Mouse (Mus musculus): Measurements from ENCODE around the gene Fah. TPM values are rescaled to one million over a fixed set of nuclear protein-coding genes. Genes with fewer than 3 reads are reported as not detected.

Gene Fah
- total RNA-seq, 1 experiment: 10.3 TPM

DNA sequence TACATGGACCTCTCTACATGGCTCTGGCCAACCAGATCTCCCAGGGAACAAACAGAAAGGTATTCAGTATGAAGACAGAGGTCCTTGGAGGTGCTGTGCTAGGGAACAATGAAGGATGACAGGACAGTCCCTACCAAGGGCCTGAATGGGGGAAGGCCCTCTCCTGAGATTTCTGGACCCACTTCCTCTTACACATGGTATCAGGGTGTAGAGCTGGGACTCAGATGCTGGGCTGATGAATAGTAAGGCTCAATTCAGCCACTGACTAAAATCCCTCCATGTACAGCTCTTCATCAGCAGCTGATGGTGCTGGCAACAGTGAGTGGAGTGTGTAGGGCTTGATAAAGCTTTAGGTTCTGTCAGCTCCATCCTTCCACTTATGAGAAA lies 11.6 kb downstream of the Fah start:
- no peak overlapping the region for H3K4me3 ChIP-seq (ENCODE audit: insufficient read depth in 1 of 2, low read depth in 1 of 2, low read length in 2 of 2, poor library complexity in 1 of 2, severe bottlenecking in 1 of 2)

DNA sequence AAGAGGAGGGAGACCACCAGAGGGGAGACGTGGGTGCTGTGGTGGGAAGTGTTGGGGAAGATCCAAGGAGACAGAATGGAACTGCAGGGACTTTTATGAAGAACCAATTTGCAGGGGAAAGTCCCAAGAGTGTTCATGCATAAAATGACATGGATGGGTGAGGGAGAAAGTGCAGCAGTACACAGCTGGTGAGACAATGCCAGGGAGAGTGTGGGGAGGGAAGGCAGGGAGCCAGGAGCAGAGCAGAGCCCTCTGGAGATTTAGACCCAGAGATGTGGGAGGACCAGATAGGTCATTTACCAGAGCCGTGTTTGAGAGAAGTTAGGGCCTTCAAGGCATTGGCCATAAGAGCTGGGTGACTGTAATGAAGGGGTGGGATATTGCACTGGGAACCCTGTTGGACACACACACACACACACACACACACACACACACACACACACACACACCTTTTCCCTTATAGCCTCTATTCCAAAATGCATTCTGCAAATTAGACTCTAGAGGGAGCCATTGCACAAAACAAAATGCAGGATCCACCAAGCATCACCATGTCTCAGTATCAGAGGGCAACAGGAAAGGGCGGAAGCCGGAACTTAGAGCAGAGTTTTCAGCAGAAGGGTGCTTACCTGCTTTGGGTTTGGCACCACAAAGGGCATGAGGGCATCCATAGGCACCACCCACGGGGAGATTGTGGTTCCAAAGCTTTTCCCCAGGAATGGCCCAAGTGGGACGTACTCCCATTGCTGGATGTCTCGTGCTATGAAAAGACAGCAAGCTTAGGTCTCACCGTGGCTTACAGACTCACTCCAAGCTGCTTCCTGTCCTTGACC lies 12.2 kb downstream of the Fah start:
- Histone ChIP-seq H3K36me3 (ENCODE audit: control insufficient read depth, insufficient read depth, low read length, poor library complexity, severe bottlenecking) (peaks cover 3% of the 10 kb centered on the region; the same call in 1 of the 2 replicates), H3K4me1 (ENCODE audit: control insufficient read depth in 2 of 2, insufficient read depth in 2 of 2, low read length in 2 of 2, poor library complexity in 1 of 2) (no peaks in the 10 kb centered on the region), H3K9me3 (ENCODE audit: control insufficient read depth, insufficient read depth, low read depth, low read length) (no peaks in the 10 kb centered on the region), H3K9ac (ENCODE audit: insufficient read depth, low read depth, low read length, poor library complexity, severe bottlenecking) (no peak overlapping the region), H3K4me3 (ENCODE audit: insufficient read depth in 1 of 2, low read depth in 1 of 2, low read length in 2 of 2, poor library complexity in 1 of 2, severe bottlenecking in 1 of 2) (no peak overlapping the region), H3K27ac (ENCODE audit: insufficient read depth, low read depth, low read length, poor library complexity, severe bottlenecking) (no peak overlapping the region)
- peak; percentile 53; the same call in 1 of the 2 replicates for TF ChIP-seq ZC3H11A (IDR thresholded peaks at IDR 0.05; ENCODE audit: borderline replicate concordance, low read depth, low read length)
- no peak for TF ChIP-seq MAFK (IDR thresholded peaks at IDR 0.05; ENCODE audit: insufficient read depth, low read depth, low read length)
- no peak for TF ChIP-seq ZNF384 (IDR thresholded peaks at IDR 0.05; ENCODE audit: low read depth, low read length)
- DNase-seq (ENCODE audit: low read depth, low spot score): peak; percentile 47
- in situ Hi-C loops (cut with MboI; ENCODE audit: low sequenced_read_pairs in 2 of 2, unreplicated experiment in 2 of 2): no loop called here

More for the DNA sequence above, 11.6 kb downstream of the Fah start:
- TF ChIP-seq CHD2 (IDR thresholded peaks at IDR 0.05; ENCODE audit: low read depth, low read length): no peak
- Histone ChIP-seq H3K27ac (ENCODE audit: insufficient read depth, low read depth, low read length, poor library complexity, severe bottlenecking) (no peak overlapping the region), H3K9me3 (ENCODE audit: control insufficient read depth, insufficient read depth, low read depth, low read length) (no peaks in the 10 kb centered on the region), H3K9ac (ENCODE audit: insufficient read depth, low read depth, low read length, poor library complexity, severe bottlenecking) (no peak overlapping the region), H3K4me1 (ENCODE audit: control insufficient read depth in 2 of 2, insufficient read depth in 2 of 2, low read length in 2 of 2, poor library complexity in 1 of 2) (no peaks in the 10 kb centered on the region), H3K36me3 (ENCODE audit: control insufficient read depth, insufficient read depth, low read length, poor library complexity, severe bottlenecking) (peaks cover 3% of the 10 kb centered on the region; the same call in 1 of the 2 replicates)
- DNase-seq (ENCODE audit: low read depth, low spot score): no peak
- in situ Hi-C loops (cut with MboI; ENCODE audit: low sequenced_read_pairs in 2 of 2, unreplicated experiment in 2 of 2): no loop called here

DNA sequence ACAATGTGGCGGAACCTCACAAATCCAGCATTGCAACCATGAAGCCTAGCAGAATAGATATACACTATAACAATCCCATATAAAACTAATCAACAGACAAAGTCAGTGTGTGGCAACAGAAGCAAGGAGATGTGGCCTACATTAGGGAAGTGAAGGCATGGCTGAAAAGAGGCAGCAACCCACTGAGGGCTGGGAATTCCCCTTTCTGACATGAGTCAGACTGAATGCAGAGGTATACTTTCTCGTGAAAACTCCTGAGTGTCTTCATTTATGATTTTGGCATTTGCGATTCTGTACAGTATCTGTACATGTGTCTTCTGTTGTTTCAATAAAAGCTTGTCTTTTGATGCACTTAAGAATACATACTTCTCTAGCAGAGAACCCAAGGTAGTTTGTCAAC lies 15.2 kb downstream of the Fah start:
- in situ Hi-C loops (cut with MboI; ENCODE audit: low sequenced_read_pairs in 2 of 2, unreplicated experiment in 2 of 2): no loop called here
- no peak overlapping the region for H3K4me3 ChIP-seq (ENCODE audit: insufficient read depth in 1 of 2, low read depth in 1 of 2, low read length in 2 of 2, poor library complexity in 1 of 2, severe bottlenecking in 1 of 2)
- H3K9ac ChIP-seq (ENCODE audit: insufficient read depth, low read depth, low read length, poor library complexity, severe bottlenecking): no peak overlapping the region
- TF ChIP-seq ZNF384 (IDR thresholded peaks at IDR 0.05; ENCODE audit: low read depth, low read length) (no peak), HCFC1 (IDR thresholded peaks at IDR 0.05; ENCODE audit: borderline replicate concordance, insufficient read depth, low read length) (no peak), MAFK (IDR thresholded peaks at IDR 0.05; ENCODE audit: insufficient read depth, low read depth, low read length) (no peak), ZC3H11A (IDR thresholded peaks at IDR 0.05; ENCODE audit: borderline replicate concordance, low read depth, low read length) (no peak)
- H3K27ac ChIP-seq (ENCODE audit: insufficient read depth, low read depth, low read length, poor library complexity, severe bottlenecking): no peak overlapping the region
- H3K36me3 ChIP-seq (ENCODE audit: control insufficient read depth, insufficient read depth, low read length, poor library complexity, severe bottlenecking): peaks cover 3% of the 10 kb centered on the region; the same call in 1 of the 2 replicates
- no peaks in the 10 kb centered on the region for H3K9me3 ChIP-seq (ENCODE audit: control insufficient read depth, insufficient read depth, low read depth, low read length)
- DNase-seq (ENCODE audit: low read depth, low spot score): no peak
- H3K4me1 ChIP-seq (ENCODE audit: control insufficient read depth in 2 of 2, insufficient read depth in 2 of 2, low read length in 2 of 2, poor library complexity in 1 of 2): no peaks in the 10 kb centered on the region

DNA sequence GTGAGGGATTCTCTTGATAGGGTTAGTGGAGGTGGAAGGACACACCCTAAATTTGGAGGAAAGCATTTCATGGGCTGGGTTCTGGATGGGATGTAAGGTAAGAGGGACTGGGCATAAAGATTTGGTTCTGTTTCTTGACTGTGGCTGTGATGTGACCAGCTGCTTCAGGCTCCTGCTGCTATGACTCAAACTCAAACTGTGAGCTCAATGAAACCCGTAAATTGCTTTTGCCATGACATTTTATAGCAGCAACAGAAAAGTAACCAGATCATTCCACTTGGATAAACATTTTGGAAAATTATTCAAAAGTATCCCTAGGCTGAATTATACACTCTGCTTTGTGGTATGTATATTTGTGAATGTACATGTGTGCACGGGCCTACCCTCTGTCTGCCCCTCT lies 15.9 kb downstream of the Fah start:
- H3K4me3 ChIP-seq (ENCODE audit: insufficient read depth in 1 of 2, low read depth in 1 of 2, low read length in 2 of 2, poor library complexity in 1 of 2, severe bottlenecking in 1 of 2): no peak overlapping the region
- H3K27ac ChIP-seq (ENCODE audit: insufficient read depth, low read depth, low read length, poor library complexity, severe bottlenecking): no peak overlapping the region
- in situ Hi-C loops (cut with MboI; ENCODE audit: low sequenced_read_pairs in 2 of 2, unreplicated experiment in 2 of 2): no loop called here
- no peak for DNase-seq (ENCODE audit: low read depth, low spot score)
- no peaks in the 10 kb centered on the region for H3K9me3 ChIP-seq (ENCODE audit: control insufficient read depth, insufficient read depth, low read depth, low read length)
- no peaks in the 10 kb centered on the region for H3K4me1 ChIP-seq (ENCODE audit: control insufficient read depth in 2 of 2, insufficient read depth in 2 of 2, low read length in 2 of 2, poor library complexity in 1 of 2)
- TF ChIP-seq CHD2 (IDR thresholded peaks at IDR 0.05; ENCODE audit: low read depth, low read length) (no peak), ZC3H11A (IDR thresholded peaks at IDR 0.05; ENCODE audit: borderline replicate concordance, low read depth, low read length) (no peak), ZNF384 (IDR thresholded peaks at IDR 0.05; ENCODE audit: low read depth, low read length) (no peak), HCFC1 (IDR thresholded peaks at IDR 0.05; ENCODE audit: borderline replicate concordance, insufficient read depth, low read length) (no peak), MAFK (IDR thresholded peaks at IDR 0.05; ENCODE audit: insufficient read depth, low read depth, low read length) (no peak)
- H3K9ac ChIP-seq (ENCODE audit: insufficient read depth, low read depth, low read length, poor library complexity, severe bottlenecking): no peak overlapping the region
- peaks cover 3% of the 10 kb centered on the region; the same call in 1 of the 2 replicates for H3K36me3 ChIP-seq (ENCODE audit: control insufficient read depth, insufficient read depth, low read length, poor library complexity, severe bottlenecking)
